Mouse (Mus musculus): ENCODE measurements at regions not wholly inside any gene's neighbourhood (a gene's known extent, or its start where the extent isn't known, plus 50 kb on each side); places are given as distances from the start of the nearest gene placed in this dataset.

- Histone ChIP-seq H3K4me2 (no peak overlapping the region), H3K27ac (ENCODE audit: low read depth, low read length) (no peak overlapping the region), H3K4me3 (ENCODE audit: low read depth, low read length) (no peak overlapping the region), H3K4me1 (replicated peaks; ENCODE audit: control insufficient read depth, insufficient read depth, low read length) (no peaks in the 10 kb centered on the region), H3K27me3 (replicated peaks; ENCODE audit: control insufficient read depth, insufficient read depth, low read length) (no peaks in the 10 kb centered on the region), H3K36me3 (ENCODE audit: control insufficient read depth, insufficient read depth, low read length) (no peaks in the 10 kb centered on the region), H3K9ac (ENCODE audit: low read depth, low read length) (no peak overlapping the region), H3K9me3 (ENCODE audit: control insufficient read depth, low read length) (no peaks in the 10 kb centered on the region)
- DNase-seq (ENCODE audit: low spot score) (no peak), ATAC-seq (replicated peaks; ENCODE audit: low FRiP score) (no peak)
Measured at GRCm38 (mm10) chr4:93935692-93936091, 600.4 kb upstream of the Tusc1 start.

GRCm38 (mm10) chr4:93927117-93927516 lies 591.8 kb upstream of the Tusc1 start:
- DNase-seq (ENCODE audit: low spot score) (no peak), ATAC-seq (replicated peaks; ENCODE audit: low FRiP score) (no peak)
- Histone ChIP-seq H3K4me3 (ENCODE audit: low read depth, low read length) (no peak overlapping the region), H3K9ac (ENCODE audit: low read depth, low read length) (no peak overlapping the region), H3K36me3 (ENCODE audit: control insufficient read depth, insufficient read depth, low read length) (no peaks in the 10 kb centered on the region), H3K9me3 (ENCODE audit: control insufficient read depth, low read length) (no peaks in the 10 kb centered on the region), H3K4me2 (no peak overlapping the region), H3K27ac (ENCODE audit: low read depth, low read length) (no peak overlapping the region), H3K27me3 (replicated peaks; ENCODE audit: control insufficient read depth, insufficient read depth, low read length) (no peaks in the 10 kb centered on the region), H3K4me1 (replicated peaks; ENCODE audit: control insufficient read depth, insufficient read depth, low read length) (no peaks in the 10 kb centered on the region)
- WGBS, result 83% methylated on average over 7 of the region's 7 CpGs

GRCm38 (mm10) chr4:93924402-93924801 lies 589.1 kb upstream of the Tusc1 start:
- H3K36me3 ChIP-seq (ENCODE audit: control insufficient read depth, insufficient read depth, low read length), result no peaks in the 10 kb centered on the region
- ATAC-seq (replicated peaks; ENCODE audit: low FRiP score) (no peak), DNase-seq (ENCODE audit: low spot score) (no peak)
- H3K27ac ChIP-seq (ENCODE audit: low read depth, low read length), result no peak overlapping the region
- H3K9ac ChIP-seq (ENCODE audit: low read depth, low read length), result no peak overlapping the region
- no peaks in the 10 kb centered on the region for H3K9me3 ChIP-seq (ENCODE audit: control insufficient read depth, low read length)
- no peak overlapping the region for H3K4me3 ChIP-seq (ENCODE audit: low read depth, low read length)
- no peaks in the 10 kb centered on the region for H3K27me3 ChIP-seq (replicated peaks; ENCODE audit: control insufficient read depth, insufficient read depth, low read length)
- 72% methylated on average over 1 of the region's 1 CpGs for WGBS
- no peak overlapping the region for H3K4me2 ChIP-seq
- H3K4me1 ChIP-seq (replicated peaks; ENCODE audit: control insufficient read depth, insufficient read depth, low read length), result no peaks in the 10 kb centered on the region

- Histone ChIP-seq H3K9ac (ENCODE audit: low read depth, low read length) (no peak overlapping the region), H3K36me3 (ENCODE audit: control insufficient read depth, insufficient read depth, low read length) (no peaks in the 10 kb centered on the region), H3K9me3 (ENCODE audit: control insufficient read depth, low read length) (no peaks in the 10 kb centered on the region), H3K4me3 (ENCODE audit: low read depth, low read length) (no peak overlapping the region), H3K4me2 (no peak overlapping the region), H3K27ac (ENCODE audit: low read depth, low read length) (no peak overlapping the region), H3K27me3 (replicated peaks; ENCODE audit: control insufficient read depth, insufficient read depth, low read length) (no peaks in the 10 kb centered on the region), H3K4me1 (replicated peaks; ENCODE audit: control insufficient read depth, insufficient read depth, low read length) (no peaks in the 10 kb centered on the region)
- DNase-seq (ENCODE audit: low spot score) (no peak), ATAC-seq (replicated peaks; ENCODE audit: low FRiP score) (no peak)
- 91% methylated on average over 11 of the region's 11 CpGs for WGBS
Measured at GRCm38 (mm10) chr4:93886631-93887030, 551.3 kb upstream of the Tusc1 start.

- DNase-seq (ENCODE audit: low spot score) (no peak), ATAC-seq (replicated peaks; ENCODE audit: low FRiP score) (no peak)
- Histone ChIP-seq H3K27ac (ENCODE audit: low read depth, low read length) (no peak overlapping the region), H3K4me2 (no peak overlapping the region), H3K36me3 (ENCODE audit: control insufficient read depth, insufficient read depth, low read length) (no peaks in the 10 kb centered on the region), H3K27me3 (replicated peaks; ENCODE audit: control insufficient read depth, insufficient read depth, low read length) (no peaks in the 10 kb centered on the region), H3K4me1 (replicated peaks; ENCODE audit: control insufficient read depth, insufficient read depth, low read length) (no peaks in the 10 kb centered on the region), H3K9me3 (ENCODE audit: control insufficient read depth, low read length) (no peaks in the 10 kb centered on the region), H3K9ac (ENCODE audit: low read depth, low read length) (no peak overlapping the region), H3K4me3 (ENCODE audit: low read depth, low read length) (no peak overlapping the region)
- 74% methylated on average over 3 of the region's 3 CpGs for WGBS
Measured at GRCm38 (mm10) chr4:93881318-93881717, 546.0 kb upstream of the Tusc1 start.

DNA sequence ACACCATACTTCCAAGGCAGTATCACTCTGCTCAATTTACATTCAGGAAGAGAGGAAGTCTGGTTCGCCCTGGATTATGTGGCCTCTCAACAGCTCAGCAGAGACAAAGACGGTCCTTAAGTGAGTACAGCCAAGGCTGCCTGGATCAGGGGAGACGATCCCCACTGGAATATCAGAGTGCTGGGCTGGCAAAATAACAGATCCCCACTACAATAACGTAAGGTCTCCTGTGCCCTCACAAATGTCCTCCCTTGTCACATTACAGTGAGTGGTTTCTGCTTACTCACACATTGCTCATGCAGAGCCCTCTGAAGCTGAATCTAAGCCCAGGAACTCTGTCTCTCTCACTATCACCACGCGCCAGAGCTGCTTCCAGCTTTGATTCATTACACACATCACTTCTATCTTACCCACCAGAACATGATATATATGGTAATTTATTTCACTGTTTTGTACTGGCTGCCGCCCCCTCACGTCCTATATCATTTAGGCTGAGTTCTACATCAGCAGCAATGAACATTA lies 544.1 kb upstream of the Tusc1 start:
- H3K36me3 ChIP-seq (ENCODE audit: control insufficient read depth, insufficient read depth, low read length), result no peaks in the 10 kb centered on the region
- H3K4me3 ChIP-seq (ENCODE audit: low read depth, low read length), result no peak overlapping the region
- ATAC-seq (replicated peaks; ENCODE audit: low FRiP score) (no peak), DNase-seq (ENCODE audit: low spot score) (no peak)
- no peak overlapping the region for H3K9ac ChIP-seq (ENCODE audit: low read depth, low read length)
- no peaks in the 10 kb centered on the region for H3K4me1 ChIP-seq (replicated peaks; ENCODE audit: control insufficient read depth, insufficient read depth, low read length)
- WGBS, result 61% methylated on average over 8 of the region's 8 CpGs
- H3K27me3 ChIP-seq (replicated peaks; ENCODE audit: control insufficient read depth, insufficient read depth, low read length), result no peaks in the 10 kb centered on the region
- H3K9me3 ChIP-seq (ENCODE audit: control insufficient read depth, low read length), result no peaks in the 10 kb centered on the region
- H3K27ac ChIP-seq (ENCODE audit: low read depth, low read length), result no peak overlapping the region
- H3K4me2 ChIP-seq, result no peak overlapping the region

GRCm38 (mm10) chr4:93873271-93873670 lies 538.0 kb upstream of the Tusc1 start:
- H3K27me3 ChIP-seq (replicated peaks; ENCODE audit: control insufficient read depth, insufficient read depth, low read length), result no peaks in the 10 kb centered on the region
- 78% methylated on average over 3 of the region's 3 CpGs for WGBS
- no peak for ATAC-seq (replicated peaks; ENCODE audit: low FRiP score)
- no peaks in the 10 kb centered on the region for H3K36me3 ChIP-seq (ENCODE audit: control insufficient read depth, insufficient read depth, low read length)
- DNase-seq (ENCODE audit: low spot score), result no peak
- H3K27ac ChIP-seq (ENCODE audit: low read depth, low read length), result no peak overlapping the region
- H3K4me1 ChIP-seq (replicated peaks; ENCODE audit: control insufficient read depth, insufficient read depth, low read length), result no peaks in the 10 kb centered on the region
- no peak overlapping the region for H3K4me2 ChIP-seq
- no peak overlapping the region for H3K4me3 ChIP-seq (ENCODE audit: low read depth, low read length)
- H3K9ac ChIP-seq (ENCODE audit: low read depth, low read length), result no peak overlapping the region
- H3K9me3 ChIP-seq (ENCODE audit: control insufficient read depth, low read length), result no peaks in the 10 kb centered on the region

DNA sequence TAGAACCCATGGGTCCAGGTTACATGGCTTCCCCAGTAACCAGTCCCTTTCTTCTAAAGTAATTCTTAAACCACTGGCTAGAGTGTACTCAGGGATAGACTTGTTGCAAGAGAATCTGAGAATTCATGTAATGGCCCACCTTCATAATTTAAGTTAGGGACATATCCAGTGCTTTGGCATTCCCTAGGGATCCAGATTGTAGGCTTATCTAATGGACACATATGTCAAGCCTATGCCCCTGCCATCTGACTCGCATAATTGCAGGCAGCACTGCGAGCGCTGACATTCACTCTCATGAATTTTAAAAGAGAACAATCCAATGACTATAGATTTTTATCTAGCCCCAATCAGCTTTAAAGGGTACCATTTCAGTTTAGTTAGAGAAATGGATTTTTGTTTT lies 518.1 kb upstream of the Tusc1 start:
- H3K27me3 ChIP-seq (replicated peaks; ENCODE audit: control insufficient read depth, insufficient read depth, low read length), result no peaks in the 10 kb centered on the region
- no peaks in the 10 kb centered on the region for H3K36me3 ChIP-seq (ENCODE audit: control insufficient read depth, insufficient read depth, low read length)
- DNase-seq (ENCODE audit: low spot score) (no peak), ATAC-seq (replicated peaks; ENCODE audit: low FRiP score) (no peak)
- no peak overlapping the region for H3K4me2 ChIP-seq
- no peaks in the 10 kb centered on the region for H3K4me1 ChIP-seq (replicated peaks; ENCODE audit: control insufficient read depth, insufficient read depth, low read length)
- no peak overlapping the region for H3K4me3 ChIP-seq (ENCODE audit: low read depth, low read length)
- H3K9ac ChIP-seq (ENCODE audit: low read depth, low read length), result no peak overlapping the region
- no peaks in the 10 kb centered on the region for H3K9me3 ChIP-seq (ENCODE audit: control insufficient read depth, low read length)
- H3K27ac ChIP-seq (ENCODE audit: low read depth, low read length), result no peak overlapping the region
- WGBS, result 94% methylated on average over 3 of the region's 3 CpGs

- WGBS, result 46% methylated on average over 3 of the region's 3 CpGs
- H3K36me3 ChIP-seq (ENCODE audit: control insufficient read depth, insufficient read depth, low read length), result no peaks in the 10 kb centered on the region
- no peak for DNase-seq (ENCODE audit: low spot score)
- no peak for ATAC-seq (replicated peaks; ENCODE audit: low FRiP score)
- H3K4me1 ChIP-seq (replicated peaks; ENCODE audit: control insufficient read depth, insufficient read depth, low read length), result no peaks in the 10 kb centered on the region
- no peaks in the 10 kb centered on the region for H3K9me3 ChIP-seq (ENCODE audit: control insufficient read depth, low read length)
- no peak overlapping the region for H3K27ac ChIP-seq (ENCODE audit: low read depth, low read length)
- H3K4me2 ChIP-seq, result no peak overlapping the region
- no peaks in the 10 kb centered on the region for H3K27me3 ChIP-seq (replicated peaks; ENCODE audit: control insufficient read depth, insufficient read depth, low read length)
- H3K9ac ChIP-seq (ENCODE audit: low read depth, low read length), result no peak overlapping the region
- no peak overlapping the region for H3K4me3 ChIP-seq (ENCODE audit: low read depth, low read length)
Measured at GRCm38 (mm10) chr4:93849178-93849577, 513.9 kb upstream of the Tusc1 start.
